ENCODE assay signal across 7 mouse cellular contexts in genomic region chr12:85150321-85151001, GRCm38 (mm10). TPM values are rescaled to one million over a fixed set of nuclear protein-coding genes. Genes with fewer than 3 reads are reported as not detected.
DNase-seq lines count a peak whose midpoint lies in the region; ATAC-seq and TF ChIP-seq lines count a peak whose summit lies in the region.

No protein-coding gene starts in this region.

- H3K27me3 ChIP-seq in spleen, adult 2 months (ENCODE audit: control insufficient read depth, insufficient read depth, low read length): 0 out of 2 replicates have a peak, but pooled peaks cover 1% of the 10 kb centered on the region
- H3K27me3 ChIP-seq in heart, embryonic 14.5 days (ENCODE audit: control insufficient read depth, insufficient read depth, low read length): no peaks in the 10 kb centered on the region; the same call in 1 of the 2 replicates
- H3K27me3 ChIP-seq in liver, embryonic 15.5 days: peaks cover 25% of the 10 kb centered on the region

- 43% methylated on average over 20 of the region's 20 CpGs for WGBS in spleen, adult 2 months
- 9% methylated on average over 20 of the region's 20 CpGs for WGBS in heart, embryonic 14.5 days
- WGBS in liver, embryonic 15.5 days (ENCODE audit: insufficient replicate concordance): 20% methylated on average over 20 of the region's 20 CpGs

- no peak overlapping the region for H3K27ac ChIP-seq in spleen, adult 2 months (ENCODE audit: insufficient read depth, low read length)
- H3K27ac ChIP-seq in heart, embryonic 14.5 days (replicated peaks in 1 of 2; ENCODE audit: control insufficient read depth in 1 of 2, insufficient read depth in 1 of 2, low read depth in 2 of 2, low read length in 2 of 2): no peak overlapping the region
- no peak overlapping the region for H3K27ac ChIP-seq in liver, embryonic 15.5 days (replicated peaks)

- no peak for TF ChIP-seq POLR2A in spleen, adult 2 months (IDR thresholded peaks at IDR 0.05; ENCODE audit: low read depth, low read length)

- H3K9me3 ChIP-seq in heart, embryonic 14.5 days (ENCODE audit: control insufficient read depth, low read length): no peaks in the 10 kb centered on the region
- no peaks in the 10 kb centered on the region for H3K9me3 ChIP-seq in liver, embryonic 15.5 days (replicated peaks)

- TF ChIP-seq CTCF in spleen, adult 2 months (IDR thresholded peaks at IDR 0.05; ENCODE audit: extremely low read depth, insufficient read depth, insufficient read length, insufficient replicate concordance): no peak

- no peaks in the 10 kb centered on the region for H3K36me3 ChIP-seq in spleen, adult 2 months (ENCODE audit: control insufficient read depth, insufficient read depth, low read length)
- H3K36me3 ChIP-seq in heart, embryonic 14.5 days (ENCODE audit: control insufficient read depth, insufficient read depth, low read length): no peaks in the 10 kb centered on the region
- H3K36me3 ChIP-seq in liver, embryonic 15.5 days (replicated peaks): no peaks in the 10 kb centered on the region

- H3K4me2 ChIP-seq in heart, embryonic 14.5 days (ENCODE audit: low read length): peak overlapping the region; percentile 63
- H3K4me2 ChIP-seq in liver, embryonic 15.5 days: peak overlapping the region; percentile 61

- peak overlapping the region; percentile 46; the same call in 1 of the 2 replicates for H3K4me3 ChIP-seq in spleen, adult 2 months (ENCODE audit: extremely low read depth, insufficient read depth, insufficient read length)
- peak overlapping the region; percentile 14 to 32 for H3K4me3 ChIP-seq in heart, embryonic 14.5 days (ENCODE audit: control insufficient read depth in 1 of 2, insufficient read depth in 1 of 2, low read depth in 1 of 2, low read length in 2 of 2)
- H3K4me3 ChIP-seq in liver, embryonic 15.5 days (replicated peaks): peak overlapping the region; percentile 27

- H3K9ac ChIP-seq in heart, embryonic 14.5 days (ENCODE audit: low read length): peak overlapping the region; percentile 53; the same call in 1 of the 2 replicates
- no peak overlapping the region; the same call in 1 of the 2 replicates for H3K9ac ChIP-seq in liver, embryonic 15.5 days

- ATAC-seq in heart, embryonic 14.5 days (ENCODE audit: insufficient number of reproducible peaks, insufficient read depth, low FRiP score, low read depth): no peak
- ATAC-seq in liver, embryonic 15.5 days (ENCODE audit: insufficient read depth): 0 out of 2 replicates have a peak, but pooled peaks have one; percentile 3

- H3K4me1 ChIP-seq in spleen, adult 2 months (ENCODE audit: control insufficient read depth, insufficient read depth, insufficient read length): peaks cover 4% of the 10 kb centered on the region
- peaks cover 4 to 22% of the 10 kb centered on the region in 2 experiments for H3K4me1 ChIP-seq in heart, embryonic 14.5 days (ENCODE audit: control insufficient read depth in 2 of 2, insufficient read depth in 2 of 2, low read length in 2 of 2)
- peaks cover 15% of the 10 kb centered on the region for H3K4me1 ChIP-seq in liver, embryonic 15.5 days (replicated peaks)

- DNase-seq in spleen, adult 2 months (ENCODE audit: low read depth in 1 of 2, low spot score in 2 of 2): no peak
- no peak for DNase-seq in spleen, adult 12 weeks (ENCODE audit: low spot score)
- DNase-seq in adrenal gland, adult 18-20 months (ENCODE audit: low spot score in 2 of 2): no peak
- no peak for DNase-seq in urinary bladder, adult 18-20 months (ENCODE audit: low spot score in 2 of 2)
- DNase-seq in layer of hippocampus, postnatal 10 days (ENCODE audit: low spot score in 2 of 2): no peak

RNA-seq across cellular contexts. Expression of gene Rps6kl1, which starts 0.6 kb away (rescaled TPM):
- polyA plus RNA-seq in spleen, adult 2 months (2012; rRNA removed): 0.53 and 0.63 TPM in 2 replicates
- 0.77 and 1.1 TPM in 2 replicates for polyA plus RNA-seq in heart, embryonic 14.5 days (2014; fragmentation: Nextera tagmentation; extraction: Ambion mirVana)
- polyA plus RNA-seq in liver, embryonic 15.5 days (2015; fragmentation: Nextera tagmentation; extraction: Ambion mirVana): 0.56 and 0.64 TPM in 2 replicates
- 1 to 10 TPM in 1 of 2 experiments, under 1 TPM in 1; 0.80 to 1.3 TPM for total RNA-seq in adrenal gland, adult 18-20 months (2021)
- total RNA-seq in layer of hippocampus, postnatal 10 days (2021): 10 to 100 TPM; 41.5 to 48.4 TPM

RNA-seq across cellular contexts. Expression of gene Pgf, which starts 27.1 kb away (rescaled TPM):
- polyA plus RNA-seq in spleen, adult 2 months (2012; rRNA removed): 0.46 and 0.84 TPM in 2 replicates
- 8.9 and 10.6 TPM in 2 replicates for polyA plus RNA-seq in heart, embryonic 14.5 days (2014; fragmentation: Nextera tagmentation; extraction: Ambion mirVana)
- polyA plus RNA-seq in liver, embryonic 15.5 days (2015; fragmentation: Nextera tagmentation; extraction: Ambion mirVana): 0.52 and 0.56 TPM in 2 replicates
- 1 to 10 TPM in 1 of 2 experiments, under 1 TPM in 1; 0.30 to 1.4 TPM for total RNA-seq in adrenal gland, adult 18-20 months (2021)
- total RNA-seq in layer of hippocampus, postnatal 10 days (2021): 1 to 10 TPM; 5.1 to 6.0 TPM

RNA-seq across cellular contexts. Expression of gene Dlst, which starts 39.8 kb away (rescaled TPM):
- polyA plus RNA-seq in spleen, adult 2 months (2012; rRNA removed): 49.5 and 54.6 TPM in 2 replicates
- 197 and 203 TPM in 2 replicates for polyA plus RNA-seq in heart, embryonic 14.5 days (2014; fragmentation: Nextera tagmentation; extraction: Ambion mirVana)
- polyA plus RNA-seq in liver, embryonic 15.5 days (2015; fragmentation: Nextera tagmentation; extraction: Ambion mirVana): 69.4 and 73.5 TPM in 2 replicates
- 100 to 1,000 TPM; 364 to 483 TPM for total RNA-seq in adrenal gland, adult 18-20 months (2021)
- total RNA-seq in layer of hippocampus, postnatal 10 days (2021): 100 to 1,000 TPM; 162 to 167 TPM

RNA-seq across cellular contexts. Expression of gene Prox2, which starts 39.9 kb away (rescaled TPM):
- 1.8 and 2.6 TPM in 2 replicates for polyA plus RNA-seq in spleen, adult 2 months (2012; rRNA removed)
- polyA plus RNA-seq in heart, embryonic 14.5 days (2014; fragmentation: Nextera tagmentation; extraction: Ambion mirVana): 1.9 and 2.9 TPM in 2 replicates
- 2.8 and 3.1 TPM in 2 replicates for polyA plus RNA-seq in liver, embryonic 15.5 days (2015; fragmentation: Nextera tagmentation; extraction: Ambion mirVana)
- 1 to 10 TPM; 2.5 to 4.1 TPM for total RNA-seq in adrenal gland, adult 18-20 months (2021)
- 1 to 10 TPM; 1.1 to 1.4 TPM for total RNA-seq in layer of hippocampus, postnatal 10 days (2021)
